Mouse (Mus musculus): ENCODE data around the gene Acta2.
"Not testable (repeated sequence)": the region's sequence is repeated elsewhere in the genome, so short reads cannot be mapped to it uniquely, and the experiment has no call there.

Acta2 gene

GRCm38 (mm10) chr19:34217761-34218160 lies 37.6 kb downstream of the Acta2 start:
- no peak for DNase-seq

GRCm38 (mm10) chr19:34216956-34217355 lies 38.4 kb downstream of the Acta2 start:
- no peak for DNase-seq

GRCm38 (mm10) chr19:34214136-34214535 lies 41.3 kb downstream of the Acta2 start:
- DNase-seq, result no peak

GRCm38 (mm10) chr19:34213251-34213645 lies 42.1 kb downstream of the Acta2 start:
- no peak for DNase-seq

- DNase-seq, result no peak
These were observed 42.7 kb downstream of the Acta2 start for GRCm38 (mm10) chr19:34212489-34213250.

GRCm38 (mm10) chr19:34210841-34211240 lies 44.5 kb downstream of the Acta2 start:
- no peak for DNase-seq

GRCm38 (mm10) chr19:34209930-34210581 lies 45.3 kb downstream of the Acta2 start:
- no peak for DNase-seq

GRCm38 (mm10) chr19:34209031-34209430 lies 46.4 kb downstream of the Acta2 start:
- no peak for DNase-seq

GRCm38 (mm10) chr19:34206760-34207440 lies 48.5 kb downstream of the Acta2 start:
- no peak for DNase-seq

GRCm38 (mm10) chr19:34206128-34206527 lies 49.3 kb downstream of the Acta2 start:
- not testable (repeated sequence) for DNase-seq

- DNase-seq, result no peak
These were observed 52.7 kb downstream of the Acta2 start for GRCm38 (mm10) chr19:34202668-34203067.

- no peak for DNase-seq
These were observed 55.9 kb downstream of the Acta2 start for GRCm38 (mm10) chr19:34199488-34199887.

- no peak for DNase-seq
These were observed 56.5 kb downstream of the Acta2 start for GRCm38 (mm10) chr19:34198901-34199300.

- DNase-seq, result no peak
These were observed 57.3 kb downstream of the Acta2 start for GRCm38 (mm10) chr19:34198066-34198465.

- DNase-seq, result no peak
These were observed 60.4 kb downstream of the Acta2 start for GRCm38 (mm10) chr19:34195031-34195430.

GRCm38 (mm10) chr19:34194132-34194745 lies 61.2 kb downstream of the Acta2 start:
- no peak for DNase-seq

- no peak for DNase-seq
These were observed 61.7 kb downstream of the Acta2 start for GRCm38 (mm10) chr19:34193683-34194082.

GRCm38 (mm10) chr19:34193149-34193548 lies 62.2 kb downstream of the Acta2 start:
- DNase-seq, result peak; percentile 17

- DNase-seq, result peak; percentile 65
These were observed 63.1 kb downstream of the Acta2 start, which contains the start of gene Stambpl1 for GRCm38 (mm10) chr19:34192008-34192963. Gene Stambpl1, plus strand, starts transcription at chr19:34192229.

GRCm38 (mm10) chr19:34191645-34192007 lies 63.8 kb downstream of the Acta2 start:
- DNase-seq, result no peak
